Mouse (Mus musculus) heart, embryonic 16.5 days (tissue): ENCODE measurements at regions not wholly inside any gene's neighbourhood (a gene's known extent, or its start where the extent isn't known, plus 50 kb on each side); places are given as distances from the start of the nearest gene placed in this dataset.

Source experiments
- ATAC-seq: fragments of 200-750 bp; cut with Nextera tagmentation; replicated peaks from 2 replicates; pipeline ENCODE4 v1.8.0; 2017; ENCODE audit warnings: moderate number of reproducible peaks; ENCODE audit not compliant: insufficient read depth, low FRiP score; ENCODE audit errors: extremely low read depth
- H3K27ac ChIP-seq: fragments of 300-500 bp; sonication (generic); 2 replicates; pipeline ENCODE4 v1.5.1; 2014; ENCODE audit warnings: mild to moderate bottlenecking, low read length, control low read depth, moderate library complexity
- H3K27me3 ChIP-seq: fragments of 300-500 bp; sonication (generic); 2 replicates; pipeline ENCODE4 v1.6.1; 2014; ENCODE audit warnings: low read length, mixed read lengths; ENCODE audit not compliant: control insufficient read depth, insufficient read depth
- H3K36me3 ChIP-seq: fragments of 300-500 bp; sonication (generic); 2 replicates; pipeline ENCODE4 v1.6.1; 2014; ENCODE audit not compliant: control insufficient read depth, insufficient read depth
- H3K4me1 ChIP-seq: fragments of 300-500 bp; sonication (generic); 2 replicates; pipeline ENCODE4 v1.6.1; 2014; ENCODE audit warnings: low read length, mixed read lengths; ENCODE audit not compliant: control insufficient read depth, insufficient read depth
- H3K4me2 ChIP-seq: fragments of 300-500 bp; sonication (generic); 2 replicates; pipeline ENCODE4 v1.6.1; 2014; ENCODE audit warnings: low read depth, mild to moderate bottlenecking, control low read depth, low read length
- H3K4me3 ChIP-seq: fragments of 300-500 bp; sonication (generic); 2 replicates; pipeline ENCODE4 v1.5.1; 2014; ENCODE audit warnings: mild to moderate bottlenecking, control low read depth, low read length
- H3K9ac ChIP-seq: fragments of 300-500 bp; sonication (generic); 2 replicates; pipeline ENCODE4 v1.6.1; 2014; ENCODE audit warnings: low read length, control low read depth
- H3K9me3 ChIP-seq: fragments of 300-500 bp; sonication (generic); replicated peaks from 2 replicates; pipeline ENCODE4 v1.6.1; 2016; ENCODE audit warnings: low read length; ENCODE audit not compliant: control insufficient read depth
- WGBS: fragments of 180-500 bp; shearing (Covaris S2); extraction: QIAGEN DNeasy Blood & Tissue Kit; methylation state at CpG from one replicate; pipeline ENCODE4 v1.1.7; 2014; 5-methylcytosine and 5-hydroxymethylcytosine counted together

DNA sequence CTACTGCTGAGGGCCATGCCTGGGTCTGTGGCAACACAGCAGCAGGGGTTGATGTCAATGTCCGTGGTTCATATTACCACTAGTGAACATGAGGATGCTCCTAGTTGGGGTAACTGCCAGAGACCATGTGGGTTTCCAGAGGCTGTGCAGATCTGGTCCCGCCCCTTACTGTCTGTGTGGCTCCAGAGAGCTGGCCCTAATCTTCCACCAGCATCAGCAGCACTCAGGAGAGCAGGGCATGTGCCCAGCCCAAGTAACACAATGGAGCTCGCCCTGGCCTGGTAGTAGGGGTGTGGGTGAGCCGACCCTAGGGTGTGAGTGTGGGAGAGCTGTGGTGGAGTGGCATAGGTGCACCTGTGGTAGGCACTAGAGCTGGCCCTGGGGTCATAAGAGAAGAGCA lies 59.3 kb upstream of the Galnt15 start:
- Histone ChIP-seq H3K27me3 (no peaks in the 10 kb centered on the region), H3K4me2 (no peak overlapping the region), H3K4me3 (no peak overlapping the region), H3K36me3 (no peaks in the 10 kb centered on the region), H3K27ac (no peak overlapping the region), H3K9me3 (no peaks in the 10 kb centered on the region), H3K9ac (no peak overlapping the region), H3K4me1 (no peaks in the 10 kb centered on the region)
- ATAC-seq, result no peak
- WGBS, result 76% methylated on average over 4 of the region's 4 CpGs

DNA sequence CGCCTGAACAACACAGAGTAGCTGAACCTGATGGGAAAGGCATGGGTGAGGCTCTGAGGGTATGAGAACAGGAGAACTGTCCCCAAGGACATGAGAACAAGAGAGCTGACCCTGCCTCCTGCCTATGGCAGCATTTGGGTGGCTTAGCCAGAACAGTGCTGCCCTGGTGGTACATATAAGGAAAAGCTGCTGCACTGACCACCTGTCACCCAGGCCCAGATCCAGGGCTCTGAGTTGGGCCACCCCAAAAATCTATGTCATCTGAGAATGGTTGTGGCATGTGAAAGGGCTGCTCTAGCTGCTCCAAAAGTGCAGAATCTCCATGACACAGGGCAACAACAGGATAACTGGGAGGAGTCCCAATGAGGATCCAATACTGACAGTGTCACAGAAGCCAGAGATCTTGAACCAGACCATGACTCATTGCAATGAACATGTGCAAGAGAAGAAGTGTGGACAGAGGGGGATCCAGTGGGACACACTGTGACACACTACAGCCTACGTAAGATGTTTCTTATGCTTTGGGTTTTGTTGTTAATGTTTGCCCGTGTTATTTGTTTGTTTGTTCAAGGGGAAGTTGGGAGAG lies 58.5 kb upstream of the Galnt15 start:
- ATAC-seq, result no peak
- no peak overlapping the region for H3K27ac ChIP-seq

GRCm38 (mm10) chr14:31970851-31971250 lies 57.9 kb upstream of the Galnt15 start:
- Histone ChIP-seq H3K27ac (no peak overlapping the region), H3K4me3 (no peak overlapping the region), H3K4me1 (no peaks in the 10 kb centered on the region), H3K36me3 (no peaks in the 10 kb centered on the region), H3K9ac (no peak overlapping the region), H3K9me3 (no peaks in the 10 kb centered on the region), H3K4me2 (no peak overlapping the region), H3K27me3 (no peaks in the 10 kb centered on the region)
- WGBS, result 83% methylated on average over 9 of the region's 9 CpGs
- ATAC-seq, result no peak

More for the DNA sequence above, 58.5 kb upstream of the Galnt15 start:
- WGBS, result 66% methylated on average over 3 of the region's 3 CpGs
- Histone ChIP-seq H3K4me3 (no peak overlapping the region), H3K27me3 (no peaks in the 10 kb centered on the region), H3K4me1 (no peaks in the 10 kb centered on the region), H3K9ac (no peak overlapping the region), H3K9me3 (no peaks in the 10 kb centered on the region), H3K36me3 (no peaks in the 10 kb centered on the region), H3K4me2 (no peak overlapping the region)

- no peak overlapping the region for H3K4me3 ChIP-seq
- no peak overlapping the region for H3K4me2 ChIP-seq
- no peaks in the 10 kb centered on the region for H3K9me3 ChIP-seq
- H3K27me3 ChIP-seq, result no peaks in the 10 kb centered on the region
- no peak overlapping the region for H3K9ac ChIP-seq
- whole genome bisulfite sequencing, result 43% methylated on average over 4 of the region's 4 CpGs
- no peak for ATAC-seq
- no peak overlapping the region for H3K27ac ChIP-seq
- H3K36me3 ChIP-seq, result no peaks in the 10 kb centered on the region
- no peaks in the 10 kb centered on the region for H3K4me1 ChIP-seq
Observed at GRCm38 (mm10) chr14:31973702-31974101, 55.1 kb upstream of the Galnt15 start.

- Histone ChIP-seq H3K4me1 (no peaks in the 10 kb centered on the region), H3K9me3 (no peaks in the 10 kb centered on the region), H3K27ac (no peak overlapping the region), H3K27me3 (no peaks in the 10 kb centered on the region), H3K9ac (no peak overlapping the region), H3K4me3 (no peak overlapping the region), H3K36me3 (no peaks in the 10 kb centered on the region), H3K4me2 (no peak overlapping the region)
- 74% methylated on average over 4 of the region's 4 CpGs for WGBS
- ATAC-seq, result no peak
Observed at GRCm38 (mm10) chr14:31978196-31978595, 50.6 kb upstream of the Galnt15 start.

- H3K4me3 ChIP-seq, result no peak overlapping the region
- H3K27me3 ChIP-seq, result no peaks in the 10 kb centered on the region
- H3K4me1 ChIP-seq, result no peaks in the 10 kb centered on the region
- no peaks in the 10 kb centered on the region for H3K36me3 ChIP-seq
- H3K9ac ChIP-seq, result no peak overlapping the region
- H3K27ac ChIP-seq, result no peak overlapping the region
- WGBS, result 39% methylated on average over 3 of the region's 3 CpGs
- no peak overlapping the region for H3K4me2 ChIP-seq
- ATAC-seq, result no peak
- no peaks in the 10 kb centered on the region for H3K9me3 ChIP-seq
Observed at GRCm38 (mm10) chr14:31978690-31979089, 50.1 kb upstream of the Galnt15 start.
